Mouse (Mus musculus): ENCODE measurements around the gene Gsx1.

The Gsx1 gene

GRCm38 (mm10) chr5:147204905-147205304, 16.4 kb downstream of the Gsx1 start:
- DNase-seq (ENCODE audit: extremely low read depth, insufficient read length, low spot score): no peak

GRCm38 (mm10) chr5:147207852-147208251, 19.4 kb downstream of the Gsx1 start:
- DNase-seq (ENCODE audit: extremely low read depth, insufficient read length, low spot score): no peak

- DNase-seq (ENCODE audit: extremely low read depth, insufficient read length, low spot score): no peak
Measured at GRCm38 (mm10) chr5:147208471-147208870, 20.0 kb downstream of the Gsx1 start.

GRCm38 (mm10) chr5:147227354-147228112, 39.0 kb downstream of the Gsx1 start:
- peak; percentile 81 for DNase-seq (ENCODE audit: extremely low read depth, insufficient read length, low spot score)

- no peak for DNase-seq (ENCODE audit: extremely low read depth, insufficient read length, low spot score)
Measured at GRCm38 (mm10) chr5:147235406-147236309, 47.2 kb downstream of the Gsx1 start.
